Mouse (Mus musculus) T-helper 17 cell (primary cell): ENCODE data around the gene Myo1f.

Experiments
- in situ Hi-C, 2 experiments: fragments of 300-600 bp; cut with MboI, MseI; formaldehyde crosslinking; loops; 1 replicate in 1 of 2; 2 replicates in 1 of 2; pipeline ENCODE4 v1.15.1; 2025; ENCODE audit warnings: high pct_unique_total_duplicates in 2 of 2

Gene Myo1f

DNA sequence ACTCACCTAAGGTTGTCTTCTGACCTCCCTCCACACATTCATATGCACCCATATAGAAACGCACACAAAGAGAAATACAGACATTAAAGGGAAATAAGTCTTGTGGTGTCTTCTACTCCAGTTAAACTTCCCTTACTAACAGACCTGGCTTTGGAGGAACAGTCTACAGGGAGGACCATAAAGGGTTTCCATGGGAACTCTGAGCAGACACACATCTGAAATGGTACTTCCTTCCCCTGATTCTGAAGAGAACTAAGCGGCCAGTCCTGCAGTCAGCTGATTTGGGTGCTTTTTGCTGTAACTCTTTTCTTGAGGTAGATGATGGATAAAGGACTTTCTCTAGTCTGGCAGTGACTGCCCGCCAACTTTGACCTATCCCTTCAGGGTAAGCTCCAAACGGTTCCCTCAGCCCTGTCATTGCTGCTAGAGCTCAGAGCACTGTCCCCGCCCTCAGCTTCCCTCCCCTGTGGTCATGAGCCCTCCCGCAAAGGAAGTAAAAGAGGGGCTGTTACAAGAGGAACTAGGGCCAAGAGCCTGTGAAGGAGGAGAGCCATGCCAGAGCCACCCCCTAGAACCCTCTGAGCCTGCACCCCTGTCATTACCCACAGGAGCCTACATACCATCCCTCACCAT lies at the start of gene Myo1f:
Myo1f (plus strand) TSS at position 485 of the 633 bp plus-strand sequence.
- in situ Hi-C loops = no loop called here

DNA sequence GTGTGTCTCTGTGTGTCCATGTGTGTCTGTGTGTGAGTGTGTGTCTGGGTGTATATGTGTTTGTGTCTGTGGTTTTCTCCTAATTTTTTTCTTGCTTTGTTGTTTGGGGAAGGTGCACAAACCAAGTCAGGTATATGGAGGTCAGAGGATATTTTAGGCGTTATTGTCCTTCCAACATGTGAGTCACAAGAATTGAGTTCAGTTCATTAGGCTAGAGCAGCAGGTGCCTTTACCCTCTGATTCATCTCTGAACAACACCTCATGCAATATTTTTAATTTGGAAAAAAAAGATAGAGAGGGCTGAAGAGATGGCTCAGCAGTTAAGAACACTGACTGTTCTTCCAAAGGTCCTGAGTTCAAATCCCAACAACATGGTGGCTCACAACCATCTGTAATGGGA lies 47.1 kb upstream of the Myo1f start:
- in situ Hi-C loops = no loop called here

DNA sequence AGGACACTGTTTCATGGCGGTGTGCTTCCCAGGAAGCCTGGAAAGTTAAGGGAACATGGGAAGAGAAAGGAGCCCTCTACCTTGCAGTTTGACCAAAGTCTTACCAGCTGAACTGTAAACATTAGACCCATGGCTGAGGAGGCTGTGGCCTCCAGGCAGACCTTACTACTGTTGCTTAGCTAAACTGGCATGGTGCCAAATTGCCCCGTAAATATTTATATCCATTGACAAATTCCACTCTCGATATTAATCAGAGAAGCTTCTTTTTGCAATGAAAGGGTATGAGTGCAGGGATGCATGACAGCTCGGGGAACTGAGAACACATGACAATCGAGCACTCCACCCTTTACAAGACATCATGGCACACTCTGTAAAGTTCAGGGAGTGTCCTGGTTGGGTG lies 45.3 kb upstream of the Myo1f start:
- in situ Hi-C loops = no loop called here

DNA sequence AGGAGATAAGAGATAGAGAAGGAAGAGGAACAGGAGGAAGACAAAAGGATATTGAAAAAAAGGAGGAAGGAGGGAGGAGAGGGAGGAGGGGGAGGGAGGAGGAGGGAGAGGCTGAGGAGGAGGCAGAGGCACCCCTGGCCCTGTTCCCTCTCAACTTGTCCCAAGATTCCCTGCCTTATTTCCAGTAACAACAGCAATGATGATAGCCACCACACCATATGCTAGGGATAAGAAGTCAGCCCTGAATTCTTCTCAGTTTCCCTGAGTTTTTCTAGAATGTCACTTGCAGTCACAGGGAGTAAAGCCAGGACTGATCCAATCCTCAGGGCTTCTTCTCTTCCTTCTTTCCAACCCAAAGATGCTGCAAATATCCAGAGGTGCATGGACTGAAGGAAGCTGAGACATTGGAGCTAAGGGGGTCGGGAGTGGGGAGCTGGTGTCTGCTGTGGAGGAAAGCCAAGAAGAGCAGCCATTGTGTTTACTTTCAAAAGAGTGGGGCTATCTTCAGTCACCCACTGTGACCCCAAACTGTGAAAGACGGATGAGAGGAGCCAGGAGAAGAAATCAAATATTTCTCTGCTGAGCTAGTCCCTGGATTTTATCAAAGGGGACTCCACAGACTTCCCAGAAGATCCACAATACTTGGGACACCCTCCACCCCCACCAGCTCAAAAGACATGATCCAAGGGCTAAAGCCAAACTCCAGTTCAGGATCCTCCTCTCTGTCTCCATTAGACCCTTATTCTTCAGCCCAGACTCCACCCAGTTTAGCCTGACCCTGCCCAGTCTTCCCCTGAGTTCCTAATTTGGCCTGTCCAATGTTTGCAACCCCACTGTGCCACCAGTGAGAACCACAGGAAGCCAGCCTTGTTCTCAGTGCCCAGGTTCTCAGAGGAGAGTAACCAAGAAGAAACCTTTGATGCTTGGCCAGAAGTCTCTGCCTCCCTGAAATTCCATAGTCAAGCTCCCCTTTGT lies 42.8 kb upstream of the Myo1f start:
- in situ Hi-C loops = no loop called here

DNA sequence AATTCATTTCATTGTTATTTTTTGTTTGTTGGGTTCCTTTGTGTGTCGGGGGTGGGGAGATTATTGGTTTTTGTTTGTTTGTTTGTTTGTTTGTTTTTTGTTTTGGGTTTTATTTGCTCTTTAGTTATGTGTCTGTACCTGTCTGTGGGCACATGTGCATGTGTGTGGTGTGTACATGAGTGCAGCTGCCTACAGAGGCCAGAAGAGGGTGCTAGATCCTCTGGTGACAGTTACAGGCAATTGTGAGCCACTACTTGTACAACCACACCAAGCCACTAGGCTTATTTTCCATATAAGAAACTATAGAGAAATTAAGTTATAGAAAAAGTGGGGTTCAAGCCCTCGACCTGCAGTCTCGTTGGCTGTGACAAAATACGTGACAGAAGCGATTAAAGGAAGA lies 41.6 kb upstream of the Myo1f start:
- in situ Hi-C loops = no loop called here

DNA sequence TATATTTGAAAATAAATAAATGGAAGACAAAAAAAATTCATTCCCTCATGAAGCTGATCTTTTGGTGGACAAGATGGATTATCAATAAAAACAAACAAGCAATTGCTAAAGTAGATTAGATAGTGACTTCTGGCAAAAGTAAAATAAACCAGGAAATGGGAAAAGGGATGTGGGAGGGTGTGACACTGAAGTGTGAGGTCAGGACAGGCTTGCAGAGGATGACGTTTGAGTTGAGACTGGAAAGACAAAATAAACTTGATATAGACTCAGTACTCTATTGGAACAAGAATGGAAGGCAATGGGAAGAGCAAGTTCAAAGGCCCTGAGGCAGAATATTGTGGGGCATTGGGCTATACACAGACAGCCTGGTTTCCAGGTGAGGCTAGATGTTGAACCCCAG lies 35.1 kb upstream of the Myo1f start:
- in situ Hi-C loops = no loop called here

DNA sequence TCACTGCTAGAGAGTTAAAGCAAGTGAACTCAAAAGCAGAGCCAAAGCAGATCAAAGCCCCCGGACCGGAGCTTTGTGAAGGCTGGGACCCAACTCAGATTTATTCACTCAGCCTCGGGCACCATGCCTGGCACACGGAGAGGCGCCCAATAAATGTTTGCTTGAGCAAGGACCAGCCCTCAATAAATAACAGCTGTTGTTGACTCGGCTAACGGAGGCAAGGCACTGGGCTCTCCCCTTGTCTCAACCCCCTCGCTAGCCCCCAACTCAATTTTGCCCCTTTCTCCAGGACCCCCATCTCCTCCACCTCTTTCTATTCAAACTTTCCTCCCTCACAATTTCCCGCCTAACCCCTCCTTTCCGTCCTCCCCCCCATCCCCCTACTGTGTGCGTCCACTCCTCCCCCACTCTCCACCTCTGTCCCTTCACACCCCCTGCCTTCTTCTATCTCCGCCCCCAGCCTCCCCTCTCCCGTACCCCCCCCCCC lies 32.0 kb upstream of the Myo1f start:
- in situ Hi-C loops = no loop called here

DNA sequence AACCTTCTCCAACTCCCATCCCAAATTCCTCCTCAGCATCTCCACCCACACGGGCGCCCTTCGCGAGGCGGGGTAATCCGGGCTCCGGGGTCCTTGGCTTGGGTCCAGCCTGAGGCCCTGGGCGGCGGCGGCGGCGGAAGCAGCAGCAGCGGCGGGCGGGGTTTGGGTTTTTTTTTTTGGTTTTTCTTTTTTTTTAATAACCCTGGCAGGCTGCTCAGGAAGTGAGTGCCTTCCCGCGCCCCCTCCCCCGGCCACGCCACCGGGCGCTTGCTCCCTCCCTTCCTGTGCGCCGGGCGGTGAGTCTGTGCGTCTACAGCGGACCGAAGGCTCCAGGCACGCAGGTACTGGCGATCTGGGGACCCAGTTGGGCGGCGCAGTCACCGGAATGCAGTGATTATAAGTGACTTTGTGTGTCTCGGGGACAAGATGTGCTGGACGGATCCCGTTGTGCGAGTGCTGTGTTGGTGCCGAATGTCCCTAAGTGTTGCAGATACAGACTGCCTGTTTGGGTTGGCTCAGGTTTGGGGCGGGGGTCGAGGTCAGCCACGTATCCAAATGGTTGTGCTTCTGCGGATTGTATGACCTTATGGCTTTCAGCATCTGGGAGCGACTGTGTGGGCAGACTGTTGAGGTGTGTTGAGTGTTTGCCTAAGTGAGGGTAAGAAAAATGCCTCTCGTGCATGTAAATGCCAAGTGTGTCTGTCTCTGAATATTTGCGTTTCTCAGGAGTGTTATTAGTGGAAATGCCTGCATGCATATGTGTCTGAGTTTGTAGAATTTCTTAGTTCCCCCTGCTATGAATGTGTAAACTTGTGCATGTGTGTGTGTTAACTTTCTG lies 31.4 kb upstream of the Myo1f start, which contains the start of gene Adamts10:
Adamts10 (plus strand) TSS at position 287 of the 838 bp plus-strand sequence.
- in situ Hi-C loops = no loop called here

DNA sequence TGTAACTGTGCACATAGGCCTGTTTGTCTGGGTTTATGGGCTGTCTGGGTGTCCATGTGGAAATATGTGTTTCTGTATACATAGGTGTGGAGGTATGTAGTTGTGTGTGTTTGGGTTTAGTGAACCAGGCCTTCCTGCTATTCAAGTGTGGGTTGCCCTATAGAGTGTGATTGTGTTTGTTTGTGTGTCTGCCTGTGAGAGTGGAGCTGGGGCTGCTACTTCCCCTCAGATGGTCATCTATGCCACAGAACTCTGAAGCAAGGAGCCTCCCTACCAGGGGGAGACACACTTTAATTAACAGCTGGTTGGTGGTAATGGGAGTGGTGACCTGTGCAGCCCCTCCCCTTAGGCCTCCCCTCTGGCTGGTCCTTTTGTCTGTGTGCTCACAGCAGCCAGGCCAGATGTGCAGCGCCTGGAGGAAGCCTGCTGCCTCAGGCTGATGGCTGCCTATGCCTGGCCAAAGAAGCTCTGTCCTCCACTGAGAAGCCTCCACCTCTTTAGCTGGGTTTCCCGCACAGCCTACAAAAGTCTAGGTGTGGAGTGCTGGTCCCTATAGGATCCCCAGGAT lies 30.6 kb upstream of the Myo1f start:
- in situ Hi-C loops = no loop called here

DNA sequence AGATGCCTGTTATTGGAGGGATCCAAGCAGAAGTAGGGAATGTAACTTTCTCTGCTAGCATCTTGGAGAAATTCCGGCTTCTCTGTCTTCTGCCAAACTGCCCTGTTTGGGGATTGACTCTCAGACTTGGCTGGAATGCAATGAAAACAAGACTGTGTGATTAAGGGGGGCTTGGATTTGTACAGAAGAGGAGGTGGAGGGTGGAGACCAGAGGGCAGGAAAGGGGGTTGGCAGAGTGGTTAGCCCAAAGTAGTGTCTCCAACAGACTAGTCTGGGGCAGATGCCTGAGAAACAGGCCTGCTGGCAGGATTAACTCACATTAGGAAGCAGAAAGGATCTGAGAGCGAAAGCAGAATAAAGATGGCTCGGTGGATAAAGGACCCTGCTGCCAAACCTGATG lies 29.0 kb upstream of the Myo1f start:
- in situ Hi-C loops = no loop called here

DNA sequence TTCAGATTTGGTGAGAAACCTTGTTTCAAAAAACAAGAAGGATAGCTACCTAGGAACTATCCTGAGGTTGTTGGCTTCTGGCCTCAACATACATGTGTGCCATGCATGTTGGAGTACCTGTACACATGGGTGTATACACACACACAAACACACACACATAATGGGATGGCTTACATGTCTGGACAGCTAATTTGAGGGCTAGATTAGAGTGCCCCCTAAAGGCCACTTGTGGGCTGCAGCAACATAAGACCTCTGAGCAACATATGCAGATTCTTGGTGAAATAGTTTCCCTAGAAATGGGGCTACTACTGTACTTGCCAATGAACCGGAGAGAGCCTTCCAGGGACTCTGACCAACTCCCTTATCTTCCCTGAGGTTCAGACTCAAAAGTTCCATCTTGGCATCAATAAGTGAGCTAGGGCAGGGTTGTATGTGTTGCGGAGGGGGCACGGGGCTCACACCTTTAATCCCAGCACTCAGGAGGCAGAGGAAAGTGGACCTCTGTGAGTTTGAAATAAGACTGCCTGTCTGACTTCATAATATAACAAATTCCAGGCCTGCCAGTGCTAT lies 16.3 kb upstream of the Myo1f start:
- in situ Hi-C loops = no loop called here

DNA sequence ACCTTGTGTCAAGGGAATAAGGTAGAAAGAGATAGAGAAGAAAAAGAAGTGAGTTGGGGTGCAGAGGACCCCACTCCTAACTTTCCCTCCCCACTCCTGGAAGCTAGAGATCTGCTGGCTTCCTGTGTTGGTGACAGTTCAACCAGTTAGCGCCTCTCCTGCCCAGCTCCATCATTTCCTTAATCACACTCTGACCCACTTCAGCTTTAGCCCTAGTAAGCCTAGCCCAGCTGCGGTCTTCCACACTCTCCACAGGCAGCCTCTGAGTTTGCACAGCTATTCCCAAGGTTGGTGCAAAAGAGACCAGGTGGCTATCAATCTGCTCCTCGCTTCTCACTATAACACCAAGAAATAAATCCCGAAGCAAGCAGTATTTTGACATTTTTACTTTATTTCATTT lies 15.6 kb upstream of the Myo1f start:
- in situ Hi-C loops = loop anchor here in 1 of 2 experiments (5.0 kb wide), 1 partner anchor 103 kb away; no protein-coding TSS in a partner anchor

DNA sequence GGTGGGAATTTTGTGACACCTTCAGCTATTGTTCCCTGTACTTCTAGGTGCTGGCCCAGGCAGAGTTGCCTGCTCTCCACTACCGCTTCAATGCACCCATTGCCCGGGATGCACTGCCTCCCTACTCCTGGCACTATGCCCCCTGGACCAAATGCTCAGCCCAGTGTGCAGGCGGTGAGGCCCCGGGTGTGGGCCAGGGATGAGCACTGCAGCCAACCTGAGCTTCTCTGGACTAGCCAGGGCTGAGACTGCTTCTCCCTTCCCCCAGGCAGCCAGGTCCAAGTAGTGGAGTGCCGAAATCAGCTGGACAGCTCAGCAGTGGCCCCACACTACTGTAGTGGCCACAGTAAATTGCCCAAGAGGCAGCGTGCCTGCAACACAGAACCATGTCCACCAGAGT lies 6.3 kb upstream of the Myo1f start:
- in situ Hi-C loops = no loop called here

DNA sequence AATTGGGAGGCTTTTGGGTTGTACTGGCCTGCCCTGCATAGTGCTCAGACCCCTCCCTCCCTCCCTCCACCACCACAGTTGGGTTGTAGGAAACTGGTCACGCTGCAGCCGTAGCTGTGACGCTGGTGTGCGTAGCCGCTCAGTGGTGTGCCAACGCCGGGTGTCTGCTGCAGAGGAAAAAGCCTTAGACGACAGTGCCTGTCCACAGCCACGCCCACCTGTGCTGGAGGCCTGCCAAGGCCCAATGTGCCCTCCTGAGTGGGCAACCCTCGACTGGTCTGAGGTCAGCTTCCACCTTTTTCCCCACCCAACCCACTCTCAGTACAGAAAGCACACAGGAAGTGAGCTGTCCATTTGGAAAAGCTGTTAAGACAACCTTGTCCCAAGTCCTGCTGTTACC lies 5.1 kb upstream of the Myo1f start:
- in situ Hi-C loops = no loop called here

DNA sequence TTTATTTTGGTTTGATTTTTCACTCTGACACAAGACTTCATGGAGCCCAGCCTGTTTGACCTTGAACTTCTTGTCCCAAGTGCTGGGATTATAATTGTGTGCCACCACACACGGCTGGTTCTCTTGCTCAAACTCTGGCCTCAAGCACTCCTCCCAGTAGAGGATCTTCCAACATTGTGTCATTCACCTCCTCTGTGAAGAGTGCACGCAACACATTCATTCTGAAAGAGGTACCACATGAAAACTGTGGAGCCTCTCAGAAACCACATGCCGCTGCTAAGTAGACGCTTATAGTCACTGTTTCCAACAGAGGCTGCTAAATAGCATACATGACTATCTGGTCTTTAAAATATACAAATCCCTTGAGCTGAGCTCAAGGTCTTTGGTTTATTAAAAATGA lies 3.4 kb upstream of the Myo1f start:
- in situ Hi-C loops = no loop called here

DNA sequence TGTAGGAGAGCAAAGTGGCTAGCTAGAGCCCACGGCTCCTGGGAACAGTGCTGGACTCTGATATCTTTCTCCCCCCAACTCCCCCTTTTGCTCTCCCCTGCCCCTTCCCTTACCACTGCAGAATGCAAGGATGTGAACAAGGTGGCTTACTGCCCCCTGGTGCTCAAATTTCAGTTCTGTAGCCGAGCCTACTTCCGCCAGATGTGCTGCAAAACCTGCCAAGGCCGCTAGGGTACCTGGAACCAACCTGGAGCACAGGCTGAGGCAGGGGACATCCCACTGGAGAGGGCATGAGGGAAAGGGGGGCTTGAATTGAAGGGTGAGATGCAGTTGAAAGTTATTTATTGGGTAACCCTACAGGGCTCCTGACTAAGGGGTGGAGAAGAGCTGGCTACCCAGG lies 2.5 kb upstream of the Myo1f start:
- in situ Hi-C loops = no loop called here

DNA sequence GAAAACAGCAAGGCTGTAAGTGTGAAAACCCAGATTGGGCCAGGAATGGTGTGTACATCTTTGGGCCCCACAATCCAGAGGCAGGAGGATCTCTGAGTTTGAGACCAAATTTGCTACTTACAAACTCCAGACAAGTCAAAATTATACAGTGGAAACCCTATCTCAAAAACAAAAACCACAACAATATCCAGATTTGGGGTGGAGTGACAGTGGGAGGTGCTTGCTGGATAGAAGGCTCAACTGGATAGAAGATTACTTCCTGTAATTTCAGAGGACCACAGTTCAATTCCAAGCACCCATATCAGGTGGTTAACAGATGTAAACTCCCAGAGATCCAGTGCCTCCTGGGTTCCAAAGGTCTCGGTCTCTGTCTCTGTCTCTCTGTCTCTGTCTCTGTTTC lies 971 bp upstream of the Myo1f start:
- in situ Hi-C loops = no loop called here

DNA sequence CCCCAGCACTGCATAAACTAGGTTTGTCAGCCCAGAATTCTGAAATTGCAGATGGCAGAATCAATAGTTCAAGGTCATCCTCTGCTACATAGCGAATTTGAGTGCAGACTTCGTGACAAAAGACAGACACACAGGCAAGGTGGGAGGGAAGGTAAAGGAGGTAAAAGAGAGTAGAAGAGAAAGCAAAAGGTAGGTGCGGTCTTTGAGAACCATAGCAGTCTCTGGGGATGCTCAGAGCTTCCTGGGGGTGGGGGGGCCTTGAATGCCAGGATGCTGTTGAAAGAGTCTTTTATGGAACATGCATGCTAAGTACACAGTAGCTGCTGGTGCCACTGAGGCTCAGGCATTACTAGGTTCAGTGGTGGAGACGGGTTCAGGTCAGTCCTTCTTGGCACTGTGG lies 2.4 kb downstream of the Myo1f start:
- in situ Hi-C loops = no loop called here

DNA sequence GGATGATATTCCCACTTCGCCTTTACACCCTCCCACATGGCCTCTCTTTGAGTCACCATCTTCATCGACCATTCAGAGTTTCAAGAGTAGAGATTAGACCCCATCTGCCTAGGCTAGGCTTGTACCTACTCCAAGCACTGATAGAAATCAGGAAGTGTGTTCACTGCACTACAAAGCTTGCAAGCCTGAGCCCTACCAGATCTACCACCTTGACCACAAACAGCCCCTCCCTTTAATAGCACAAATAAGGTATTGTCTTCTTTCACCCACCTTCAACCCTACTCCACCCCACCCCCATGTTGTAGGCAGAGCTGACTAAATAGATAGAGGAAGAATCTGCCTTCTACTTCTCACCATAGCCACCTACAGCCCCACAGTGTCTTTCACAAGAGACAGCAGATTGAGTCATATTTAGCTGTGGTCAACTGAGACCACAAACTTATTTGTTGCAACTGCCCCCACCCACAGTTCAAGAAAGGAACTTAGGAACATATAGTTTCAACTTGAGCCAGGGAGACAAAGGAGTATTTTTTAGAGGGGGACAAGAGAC lies 8.1 kb downstream of the Myo1f start:
- in situ Hi-C loops = no loop called here

DNA sequence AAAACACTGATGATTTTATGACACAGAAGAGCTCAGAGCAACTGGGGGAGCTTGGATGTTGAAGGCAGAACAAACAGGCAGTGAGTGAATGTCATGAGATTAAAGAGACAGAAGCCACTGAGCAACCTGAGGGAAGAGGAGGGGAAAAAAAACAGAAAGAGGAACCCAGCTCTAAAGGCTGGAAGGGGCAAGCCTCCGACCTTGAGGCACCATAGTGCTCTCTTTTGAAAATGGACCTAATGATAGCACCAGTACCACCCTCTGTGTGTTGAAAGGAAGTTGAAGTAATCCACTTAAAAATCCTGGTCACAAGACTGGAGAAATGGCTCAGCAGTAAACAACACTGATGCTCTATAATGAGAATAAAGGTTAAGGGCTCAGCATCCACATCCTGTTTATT lies 9.1 kb downstream of the Myo1f start:
- in situ Hi-C loops = no loop called here

DNA sequence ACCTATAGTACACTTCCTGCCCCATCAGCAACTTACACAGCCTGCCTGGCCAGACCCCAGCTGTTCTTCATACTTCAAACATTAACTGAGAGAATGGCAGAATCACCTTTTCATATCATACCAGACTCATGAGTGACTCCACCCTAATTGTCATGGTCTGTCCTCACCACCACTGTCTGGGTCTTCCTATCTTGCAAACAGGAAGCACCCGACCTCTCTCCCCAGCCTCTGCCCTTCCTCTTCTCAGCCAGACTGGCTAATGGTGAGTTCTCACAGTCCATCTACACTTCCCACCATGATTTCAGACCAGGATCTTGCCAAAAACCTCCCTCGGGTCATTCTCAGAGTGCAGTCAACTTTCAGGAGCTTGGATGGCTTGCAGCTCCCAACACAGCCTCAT lies 10.7 kb downstream of the Myo1f start:
- in situ Hi-C loops = no loop called here
